Mouse (Mus musculus) olfactory bulb, adult 2 months (tissue): ENCODE results near the gene Clint1. TPM values are rescaled to one million over a fixed set of nuclear protein-coding genes. Genes with fewer than 3 reads are reported as not detected.

Source experiments
- H3K27ac ChIP-seq: fragments of 200-500 bp; 2 replicates; pipeline ENCODE4 v1.5.1; 2012; ENCODE audit warnings: low read depth, low read length; ENCODE audit not compliant: insufficient read depth
- H3K4me1 ChIP-seq: fragments of 200-500 bp; 2 replicates; pipeline ENCODE4 v1.6.1; 2012; ENCODE audit warnings: low read length; ENCODE audit not compliant: control insufficient read depth, insufficient read depth
- H3K4me3 ChIP-seq: fragments of 200-500 bp; 2 replicates; pipeline ENCODE4 v1.5.1; 2012; ENCODE audit warnings: mild to moderate bottlenecking, low read depth, low read length, moderate library complexity; ENCODE audit not compliant: insufficient read depth
- CTCF ChIP-seq: fragments of 200-500 bp; IDR thresholded peaks from 2 replicates; pipeline ENCODE4 v1.5.1; 2012; ENCODE audit warnings: low read depth, mild to moderate bottlenecking, low read length, moderate library complexity; ENCODE audit not compliant: insufficient read depth
- POLR2A ChIP-seq: fragments of 200-500 bp; IDR thresholded peaks from 2 replicates; pipeline ENCODE4 v1.6.1; 2012; ENCODE audit warnings: mild to moderate bottlenecking, low read depth, low read length, moderate library complexity; ENCODE audit not compliant: insufficient read depth
- WGBS: fragments of 180-500 bp; shearing (Covaris S2); methylation state at CpG from one replicate; pipeline ENCODE4 v1.1.7; 2018; 5-methylcytosine and 5-hydroxymethylcytosine counted together
- polyA plus RNA-seq: library from polyadenylated mRNA; stranded (reverse); fragments of >200 nt; gene quantifications from 2 replicates; pipeline ENCODE4 v1.2.4, GENCODE M21; 2012; ENCODE audit warnings: low replicate concordance; ENCODE audit not compliant: missing spikeins, insufficient read depth, insufficient read length

Gene Clint1
- polyA plus RNA-seq, 1 experiment, result not detected

GRCm38 (mm10) chr11:45852124-45852994 is 508 bp downstream of the Clint1 start:
- TF ChIP-seq POLR2A (no peak), CTCF (no peak)
- 2% methylated on average over 48 of the region's 58 CpGs for WGBS
- H3K27ac ChIP-seq, result no peak overlapping the region
- H3K4me3 ChIP-seq, result peak overlapping the region; percentile 84
- H3K4me1 ChIP-seq, result peaks cover 10% of the 10 kb centered on the region; the same call in 1 of the 2 replicates

GRCm38 (mm10) chr11:45852995-45853317 is 1.1 kb downstream of the Clint1 start:
- Histone ChIP-seq H3K27ac (no peak overlapping the region), H3K4me1 (peaks cover 10% of the 10 kb centered on the region; the same call in 1 of the 2 replicates), H3K4me3 (no peak overlapping the region)
- TF ChIP-seq CTCF (no peak), POLR2A (no peak)
- 61% methylated on average over 6 of the region's 6 CpGs for WGBS

GRCm38 (mm10) chr11:45853916-45854315 is 2.1 kb downstream of the Clint1 start:
- TF ChIP-seq CTCF (no peak), POLR2A (no peak)
- WGBS, result 95% methylated on average over 2 of the region's 2 CpGs

GRCm38 (mm10) chr11:45854381-45854780 is 2.5 kb downstream of the Clint1 start:
- H3K4me1 ChIP-seq, result peaks cover 10% of the 10 kb centered on the region; the same call in 1 of the 2 replicates
- TF ChIP-seq CTCF (no peak), POLR2A (no peak)
- no peak overlapping the region for H3K27ac ChIP-seq
- no peak overlapping the region for H3K4me3 ChIP-seq
- 79% methylated on average over 7 of the region's 7 CpGs for WGBS

More at GRCm38 (mm10) chr11:45853916-45854315, 2.1 kb downstream of the Clint1 start:
- no peak overlapping the region for H3K4me3 ChIP-seq
- H3K27ac ChIP-seq, result no peak overlapping the region
- H3K4me1 ChIP-seq, result peaks cover 10% of the 10 kb centered on the region; the same call in 1 of the 2 replicates

- WGBS, result 69% methylated on average over 7 of the region's 7 CpGs
- no peak for TF ChIP-seq CTCF
- peaks cover 10% of the 10 kb centered on the region; the same call in 1 of the 2 replicates for H3K4me1 ChIP-seq
- H3K4me3 ChIP-seq, result no peak overlapping the region
- H3K27ac ChIP-seq, result no peak overlapping the region
These were observed 3.7 kb downstream of the Clint1 start for GRCm38 (mm10) chr11:45855407-45856148.

GRCm38 (mm10) chr11:45856149-45856516 is 4.3 kb downstream of the Clint1 start:
- 62% methylated on average over 6 of the region's 6 CpGs for WGBS
- no peak overlapping the region for H3K4me3 ChIP-seq
- H3K4me1 ChIP-seq, result peaks cover 10% of the 10 kb centered on the region; the same call in 1 of the 2 replicates
- no peak overlapping the region for H3K27ac ChIP-seq
- TF ChIP-seq CTCF (no peak), POLR2A (no peak)

- no peak for TF ChIP-seq POLR2A
- TF ChIP-seq CTCF, result no peak
- peaks cover under 1% of the 10 kb centered on the region for H3K4me1 ChIP-seq
- H3K27ac ChIP-seq, result no peak overlapping the region
- no peak overlapping the region for H3K4me3 ChIP-seq
- 85% methylated on average over 7 of the region's 7 CpGs for WGBS
These were observed 9.5 kb downstream of the Clint1 start for GRCm38 (mm10) chr11:45861334-45861733.

- no peak overlapping the region for H3K27ac ChIP-seq
- 84% methylated on average over 3 of the region's 3 CpGs for WGBS
- no peak overlapping the region for H3K4me3 ChIP-seq
- peaks cover 2% of the 10 kb centered on the region for H3K4me1 ChIP-seq
- TF ChIP-seq POLR2A, result no peak
- no peak for TF ChIP-seq CTCF
These were observed 12.6 kb downstream of the Clint1 start for GRCm38 (mm10) chr11:45864409-45864808.

- WGBS, result 89% methylated on average over 2 of the region's 2 CpGs
- no peak overlapping the region for H3K4me3 ChIP-seq
- H3K4me1 ChIP-seq, result peaks cover 2% of the 10 kb centered on the region
- TF ChIP-seq POLR2A (no peak), CTCF (no peak)
- H3K27ac ChIP-seq, result no peak overlapping the region
These were observed 14.0 kb downstream of the Clint1 start for GRCm38 (mm10) chr11:45865861-45866260.
